Mouse (Mus musculus): ENCODE measurements around the gene BC030867. TPM values are rescaled to one million over a fixed set of nuclear protein-coding genes. Genes with fewer than 3 reads are reported as not detected.

Gene BC030867
- polyA plus RNA-seq (2016; fragmentation: Nextera tagmentation; extraction: Ambion mirVana) = 25.8 and 27.3 TPM in 2 replicates

DNA sequence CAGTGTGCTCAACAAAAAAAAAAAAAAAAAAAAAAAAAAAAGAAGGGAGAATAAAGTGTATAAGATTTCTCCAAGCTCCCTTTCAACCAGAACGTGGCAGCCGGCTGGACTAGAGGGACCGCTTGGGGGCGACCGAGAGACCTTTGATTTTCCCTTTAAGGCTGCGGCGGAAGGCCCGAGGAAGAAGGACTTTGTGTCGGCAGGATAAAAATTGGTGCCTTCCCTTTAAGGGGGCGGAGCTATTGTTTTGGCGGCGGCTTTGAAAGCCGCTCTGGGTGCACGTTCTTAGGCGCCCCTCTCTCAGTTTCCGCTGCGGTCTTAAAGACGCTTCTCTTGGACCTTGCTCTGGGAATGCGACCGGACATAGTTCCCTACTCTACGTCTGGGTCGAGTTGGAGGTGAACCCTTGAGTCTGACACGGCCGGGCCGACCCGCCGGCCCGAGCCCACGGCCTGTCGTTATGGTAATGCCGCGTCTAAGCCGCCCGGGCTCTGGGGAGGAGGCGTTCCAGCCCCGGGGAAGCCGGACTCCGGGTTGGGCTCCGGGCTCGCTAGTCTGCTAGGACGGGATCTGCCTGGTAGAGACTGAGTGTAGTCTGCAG lies at the start of gene BC030867:
Gene BC030867 (plus strand): TSS at position 253 of the 601 bp plus-strand sequence.
- WGBS = under 1% methylated on average over 41 of the region's 41 CpGs
- DNase-seq (ENCODE audit: low spot score) = peak; percentile 96
- Histone ChIP-seq H3K4me1 (peaks cover 33% of the 10 kb centered on the region), H3K27me3 (ENCODE audit: low read depth, poor library complexity, severe bottlenecking) (peaks cover 13% of the 10 kb centered on the region), H3K36me3 (peaks cover 29% of the 10 kb centered on the region), H3K27ac (replicated peaks) (peak within 1 kb of the TSS; percentile 87), H3K9me3 (replicated peaks) (no peaks in the 10 kb centered on the region), H3K4me3 (peak within 1 kb of the TSS; percentile 86)

DNA sequence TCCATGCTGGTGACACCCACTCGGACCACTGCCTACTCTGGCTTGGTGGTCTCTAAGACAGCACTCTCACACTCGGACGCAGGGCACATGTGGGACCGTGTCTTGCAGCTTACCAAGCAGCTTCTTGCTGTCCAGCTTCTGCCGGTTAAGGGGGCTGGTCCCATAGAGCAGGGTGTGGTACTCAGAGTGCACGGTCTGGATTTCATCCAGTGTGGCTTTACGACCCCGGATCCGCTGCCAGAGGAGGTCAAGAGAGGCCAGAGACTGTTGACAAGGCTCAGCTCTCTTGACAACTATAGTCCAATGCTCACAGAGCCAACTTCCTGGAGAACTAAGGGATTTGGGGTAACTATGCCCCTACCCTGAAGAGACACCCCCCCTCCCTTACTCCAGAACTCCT lies 48.8 kb upstream of the BC030867 start:
- H3K4me1 ChIP-seq = peaks cover 15% of the 10 kb centered on the region
- H3K27ac ChIP-seq (replicated peaks) = no peak overlapping the region
- peaks cover 100% of the 10 kb centered on the region for H3K36me3 ChIP-seq
- no peak for DNase-seq (ENCODE audit: low spot score)
- no peaks in the 10 kb centered on the region for H3K9me3 ChIP-seq (replicated peaks)
- no peaks in the 10 kb centered on the region for H3K27me3 ChIP-seq (ENCODE audit: low read depth, poor library complexity, severe bottlenecking)
- no peak overlapping the region for H3K4me3 ChIP-seq
- 89% methylated on average over 9 of the region's 9 CpGs for WGBS

DNA sequence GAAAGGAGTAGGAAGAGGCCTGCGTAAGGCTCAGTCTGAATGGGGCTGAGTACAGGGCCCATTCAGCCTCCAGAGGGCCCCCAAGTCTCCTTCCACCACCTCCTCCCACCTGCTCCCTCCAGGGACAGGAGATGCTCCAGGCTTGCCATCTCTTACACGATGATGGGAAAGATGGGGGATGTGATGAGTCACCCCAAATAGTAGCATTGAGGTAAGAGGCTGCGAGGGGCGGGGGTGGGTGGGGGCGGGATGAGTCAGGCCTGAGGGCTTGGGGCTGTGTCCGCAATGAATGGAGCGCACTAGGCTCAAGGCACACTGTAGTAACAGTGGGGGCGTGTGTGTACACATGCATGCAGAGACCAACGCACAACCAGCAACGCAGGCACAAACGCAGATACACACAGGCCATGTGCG lies 47.3 kb upstream of the BC030867 start:
- H3K4me3 ChIP-seq = no peak overlapping the region
- H3K4me1 ChIP-seq = peaks cover 19% of the 10 kb centered on the region
- WGBS = 81% methylated on average over 12 of the region's 12 CpGs
- H3K27me3 ChIP-seq (ENCODE audit: low read depth, poor library complexity, severe bottlenecking) = 0 out of 2 replicates have a peak, but pooled peaks cover under 1% of the 10 kb centered on the region
- no peak for DNase-seq (ENCODE audit: low spot score)
- H3K9me3 ChIP-seq (replicated peaks) = no peaks in the 10 kb centered on the region
- peaks cover 99% of the 10 kb centered on the region for H3K36me3 ChIP-seq
- no peak overlapping the region; the same call in 1 of the 2 replicates for H3K27ac ChIP-seq (replicated peaks)

DNA sequence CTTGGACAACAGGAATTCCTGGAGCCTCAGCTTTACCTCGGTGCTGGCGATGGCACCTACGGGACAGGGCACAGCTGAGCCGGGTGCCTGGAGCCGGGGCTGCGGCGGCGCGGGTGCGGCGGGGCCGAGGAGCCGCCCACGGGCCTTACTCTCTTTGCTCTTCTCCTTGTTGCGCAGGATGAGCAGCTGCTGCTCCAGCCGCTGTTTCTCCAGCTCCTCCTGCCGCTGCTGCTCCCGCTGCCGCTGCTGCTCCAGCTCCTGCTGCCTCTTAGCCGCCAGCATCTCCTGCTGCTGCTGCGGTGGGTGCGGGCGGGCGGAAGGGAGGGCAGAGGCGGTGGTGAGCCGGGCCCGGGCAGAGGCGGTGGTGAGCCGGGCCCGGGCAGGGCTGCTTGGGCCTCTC lies 42.2 kb upstream of the BC030867 start:
- 0 out of 2 replicates have a peak overlapping the region, but pooled peaks have one; percentile 4 for H3K4me3 ChIP-seq
- 70% methylated on average over 30 of the region's 30 CpGs for WGBS
- 0 out of 2 replicates have a peak, but pooled peaks cover 5% of the 10 kb centered on the region for H3K27me3 ChIP-seq (ENCODE audit: low read depth, poor library complexity, severe bottlenecking)
- H3K27ac ChIP-seq (replicated peaks) = peak overlapping the region; percentile 84
- no peaks in the 10 kb centered on the region for H3K9me3 ChIP-seq (replicated peaks)
- DNase-seq (ENCODE audit: low spot score) = no peak
- H3K4me1 ChIP-seq = peaks cover 51% of the 10 kb centered on the region
- peaks cover 56% of the 10 kb centered on the region for H3K36me3 ChIP-seq

DNA sequence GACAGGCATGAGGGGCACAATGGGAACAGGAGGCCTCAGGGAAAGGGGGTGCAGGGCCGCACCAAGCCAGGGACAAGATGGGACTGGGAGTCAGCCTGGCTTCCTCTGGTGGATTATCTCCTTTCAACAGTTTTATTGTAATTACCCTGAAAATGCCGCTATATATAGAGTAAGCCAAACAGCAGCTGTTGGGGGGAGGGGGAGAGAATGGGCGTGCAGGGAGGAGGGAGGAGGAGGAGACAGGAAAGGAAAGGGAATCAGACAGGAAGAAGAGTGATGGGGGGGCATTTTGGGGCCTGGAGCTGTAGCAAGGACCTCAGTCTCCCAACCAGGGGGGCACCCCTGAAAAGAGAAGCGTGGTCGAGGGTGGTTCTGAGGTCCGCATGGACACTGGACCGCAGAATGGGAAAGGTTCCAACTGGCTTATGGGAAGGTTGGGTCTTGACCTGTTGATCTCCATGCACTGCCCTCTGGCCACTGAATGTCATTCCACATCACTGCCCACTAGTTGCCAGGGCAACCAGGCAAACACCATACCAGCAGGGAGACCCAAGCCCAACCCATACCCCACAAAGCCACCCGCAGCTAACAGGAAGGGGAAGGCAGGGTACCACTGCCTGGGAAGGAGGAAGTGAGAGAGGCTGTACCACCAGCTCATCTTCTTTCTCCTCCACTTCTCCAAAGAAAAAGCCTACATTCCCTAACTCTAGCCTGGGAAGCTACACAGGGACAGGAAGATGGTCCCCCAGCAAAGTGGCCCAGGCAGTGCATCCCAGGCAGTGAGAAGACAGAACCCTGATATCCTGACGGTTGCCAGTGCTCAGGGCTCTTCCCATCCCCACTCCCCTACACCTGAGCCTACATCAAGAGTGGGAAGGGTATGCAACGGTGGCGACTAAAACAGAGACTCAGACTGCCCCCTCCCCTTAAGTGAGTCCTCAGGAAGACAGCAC lies 40.6 kb upstream of the BC030867 start:
- peak overlapping the region; percentile 84 for H3K27ac ChIP-seq (replicated peaks)
- 25% methylated on average over 11 of the region's 11 CpGs for WGBS
- peak; percentile 84 for DNase-seq (ENCODE audit: low spot score)
- peak overlapping the region; percentile 37 for H3K4me3 ChIP-seq
- H3K9me3 ChIP-seq (replicated peaks) = no peaks in the 10 kb centered on the region
- peaks cover 44% of the 10 kb centered on the region for H3K36me3 ChIP-seq
- H3K4me1 ChIP-seq = peaks cover 55% of the 10 kb centered on the region
- 0 out of 2 replicates have a peak, but pooled peaks cover 5% of the 10 kb centered on the region for H3K27me3 ChIP-seq (ENCODE audit: low read depth, poor library complexity, severe bottlenecking)

DNA sequence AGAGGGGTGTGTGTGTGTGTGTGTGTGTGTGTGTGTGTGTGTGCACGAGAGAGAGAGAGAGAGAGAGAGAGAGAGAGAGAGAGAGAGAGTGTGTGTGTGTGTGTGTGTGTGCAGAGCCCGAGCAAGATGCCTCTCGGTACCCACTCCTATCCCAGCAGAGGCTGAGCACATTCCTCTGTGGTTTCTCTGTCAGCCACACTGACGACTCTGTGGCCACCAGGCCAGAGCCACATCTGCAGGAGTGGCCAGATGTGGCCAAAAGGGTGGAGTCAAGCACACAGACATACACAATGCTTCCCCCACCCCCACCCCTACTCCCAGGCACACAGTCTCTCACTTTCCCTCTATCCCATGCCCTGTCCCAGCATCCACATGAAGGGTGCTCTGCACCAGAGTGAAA lies 39.8 kb upstream of the BC030867 start:
- peaks cover 61% of the 10 kb centered on the region for H3K4me1 ChIP-seq
- H3K27ac ChIP-seq (replicated peaks) = peak overlapping the region; percentile 84
- peak overlapping the region; percentile 37; the same call in 1 of the 2 replicates for H3K4me3 ChIP-seq
- H3K27me3 ChIP-seq (ENCODE audit: low read depth, poor library complexity, severe bottlenecking) = 0 out of 2 replicates have a peak, but pooled peaks cover 5% of the 10 kb centered on the region
- H3K36me3 ChIP-seq = peaks cover 41% of the 10 kb centered on the region
- 50% methylated on average over 3 of the region's 4 CpGs for WGBS
- no peaks in the 10 kb centered on the region for H3K9me3 ChIP-seq (replicated peaks)
- no peak for DNase-seq (ENCODE audit: low spot score)

DNA sequence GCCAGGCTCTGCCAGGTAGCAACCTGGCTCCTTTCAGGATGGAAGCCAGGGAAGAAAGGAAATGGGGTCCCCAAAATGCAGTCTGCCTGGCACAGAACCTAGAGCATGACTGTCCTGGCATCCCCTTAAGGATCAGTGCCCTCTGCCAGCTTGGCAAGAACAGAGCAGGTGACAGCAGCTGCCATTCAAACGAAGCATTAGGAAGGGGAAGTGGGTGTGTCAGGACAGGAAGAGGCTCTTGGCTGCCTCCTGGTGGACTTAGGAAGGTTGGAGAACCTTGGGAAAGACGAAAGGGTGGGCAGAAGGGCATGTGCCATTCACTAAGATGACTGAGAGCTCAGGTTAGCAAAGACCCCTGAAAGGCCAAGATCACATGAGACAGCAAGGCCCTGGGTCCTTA lies 38.9 kb upstream of the BC030867 start:
- no peak for DNase-seq (ENCODE audit: low spot score)
- 25% methylated on average over 2 of the region's 2 CpGs for WGBS

DNA sequence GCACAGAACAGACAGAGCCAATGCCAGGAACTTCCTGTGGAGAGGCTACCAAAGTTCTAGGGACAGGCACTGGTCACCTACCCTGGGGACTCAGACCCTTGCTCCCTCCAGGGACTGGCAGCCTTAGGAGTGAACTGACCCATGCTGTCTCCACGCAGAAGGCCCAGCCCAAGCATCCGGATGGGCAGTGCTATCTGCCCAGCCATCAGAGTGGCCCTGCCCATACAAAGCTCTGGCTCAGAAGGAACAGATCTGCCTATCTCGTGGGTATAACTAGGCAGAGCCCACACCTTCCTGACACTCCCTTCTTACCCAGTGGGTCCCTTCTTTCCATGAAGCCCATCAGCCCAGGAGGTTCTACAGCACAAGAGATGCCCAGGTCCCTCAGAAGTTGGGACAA lies 38.5 kb upstream of the BC030867 start:
- Histone ChIP-seq H3K4me1 (peaks cover 74% of the 10 kb centered on the region), H3K4me3 (no peak overlapping the region)
- 75% methylated on average over 3 of the region's 3 CpGs for WGBS

More for the DNA sequence above, 38.9 kb upstream of the BC030867 start:
- Histone ChIP-seq H3K4me1 (peaks cover 70% of the 10 kb centered on the region), H3K9me3 (replicated peaks) (no peaks in the 10 kb centered on the region), H3K27me3 (ENCODE audit: low read depth, poor library complexity, severe bottlenecking) (0 out of 2 replicates have a peak, but pooled peaks cover 5% of the 10 kb centered on the region), H3K4me3 (no peak overlapping the region), H3K36me3 (peaks cover 33% of the 10 kb centered on the region), H3K27ac (replicated peaks) (peak overlapping the region; percentile 84)

DNA sequence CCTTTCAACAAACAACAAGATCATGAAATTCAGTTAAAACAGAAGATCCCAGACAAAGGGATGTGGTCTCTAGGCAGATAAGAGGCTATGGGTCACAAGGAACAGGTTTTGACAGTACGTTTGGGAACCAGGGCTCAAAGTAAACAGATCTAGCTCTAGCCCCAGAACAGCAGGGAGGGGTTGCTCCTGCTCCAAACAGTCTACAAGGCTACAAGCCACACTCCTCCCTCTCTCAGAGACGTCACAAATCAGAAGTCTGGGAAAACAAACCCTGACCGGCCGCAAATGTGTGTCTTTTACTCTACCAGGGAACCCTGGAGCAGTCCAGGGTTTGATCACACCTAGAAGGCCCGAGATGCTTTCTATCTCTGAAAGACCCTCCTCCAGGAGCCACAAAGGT lies 37.7 kb upstream of the BC030867 start:
- peak overlapping the region; percentile 29; the same call in 1 of the 2 replicates for H3K27ac ChIP-seq (replicated peaks)
- H3K4me1 ChIP-seq = peaks cover 82% of the 10 kb centered on the region
- WGBS = 72% methylated on average over 5 of the region's 5 CpGs
- H3K36me3 ChIP-seq = peaks cover 22% of the 10 kb centered on the region
- 0 out of 2 replicates have a peak, but pooled peaks cover 5% of the 10 kb centered on the region for H3K27me3 ChIP-seq (ENCODE audit: low read depth, poor library complexity, severe bottlenecking)
- no peak overlapping the region for H3K4me3 ChIP-seq
- H3K9me3 ChIP-seq (replicated peaks) = no peaks in the 10 kb centered on the region
- DNase-seq (ENCODE audit: low spot score) = no peak

More for the DNA sequence above, 38.5 kb upstream of the BC030867 start:
- DNase-seq (ENCODE audit: low spot score) = no peak
- Histone ChIP-seq H3K27me3 (ENCODE audit: low read depth, poor library complexity, severe bottlenecking) (0 out of 2 replicates have a peak, but pooled peaks cover 5% of the 10 kb centered on the region), H3K27ac (replicated peaks) (peak overlapping the region; percentile 84), H3K36me3 (peaks cover 29% of the 10 kb centered on the region), H3K9me3 (replicated peaks) (no peaks in the 10 kb centered on the region)

DNA sequence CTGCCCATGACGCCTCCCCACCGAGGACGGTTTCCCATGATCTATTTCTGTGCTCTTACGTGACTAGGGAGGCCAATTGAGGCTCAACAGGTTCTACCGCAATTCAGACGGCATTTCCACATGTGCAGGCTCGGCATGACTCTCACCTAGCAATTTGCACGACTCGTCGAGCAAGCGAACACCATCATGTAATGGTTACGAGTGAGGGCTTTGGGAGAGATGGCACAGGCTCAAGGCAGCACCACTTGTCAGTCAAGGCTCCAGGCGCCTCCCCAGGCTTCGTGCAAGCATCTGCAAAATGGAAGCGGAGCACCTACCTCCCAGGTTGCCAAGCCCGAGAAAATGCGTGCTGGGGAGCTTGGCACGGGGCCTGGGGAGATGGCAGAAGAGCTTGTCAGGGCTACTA lies 36.7 kb upstream of the BC030867 start:
- no peak overlapping the region for H3K4me3 ChIP-seq
- H3K4me1 ChIP-seq = peaks cover 82% of the 10 kb centered on the region
- peak overlapping the region; percentile 29; the same call in 1 of the 2 replicates for H3K27ac ChIP-seq (replicated peaks)
- H3K9me3 ChIP-seq (replicated peaks) = no peaks in the 10 kb centered on the region
- peaks cover 12% of the 10 kb centered on the region; the same call in 1 of the 2 replicates for H3K36me3 ChIP-seq
- no peak for DNase-seq (ENCODE audit: low spot score)
- 0 out of 2 replicates have a peak, but pooled peaks cover under 1% of the 10 kb centered on the region for H3K27me3 ChIP-seq (ENCODE audit: low read depth, poor library complexity, severe bottlenecking)
- WGBS = 87% methylated on average over 18 of the region's 18 CpGs

DNA sequence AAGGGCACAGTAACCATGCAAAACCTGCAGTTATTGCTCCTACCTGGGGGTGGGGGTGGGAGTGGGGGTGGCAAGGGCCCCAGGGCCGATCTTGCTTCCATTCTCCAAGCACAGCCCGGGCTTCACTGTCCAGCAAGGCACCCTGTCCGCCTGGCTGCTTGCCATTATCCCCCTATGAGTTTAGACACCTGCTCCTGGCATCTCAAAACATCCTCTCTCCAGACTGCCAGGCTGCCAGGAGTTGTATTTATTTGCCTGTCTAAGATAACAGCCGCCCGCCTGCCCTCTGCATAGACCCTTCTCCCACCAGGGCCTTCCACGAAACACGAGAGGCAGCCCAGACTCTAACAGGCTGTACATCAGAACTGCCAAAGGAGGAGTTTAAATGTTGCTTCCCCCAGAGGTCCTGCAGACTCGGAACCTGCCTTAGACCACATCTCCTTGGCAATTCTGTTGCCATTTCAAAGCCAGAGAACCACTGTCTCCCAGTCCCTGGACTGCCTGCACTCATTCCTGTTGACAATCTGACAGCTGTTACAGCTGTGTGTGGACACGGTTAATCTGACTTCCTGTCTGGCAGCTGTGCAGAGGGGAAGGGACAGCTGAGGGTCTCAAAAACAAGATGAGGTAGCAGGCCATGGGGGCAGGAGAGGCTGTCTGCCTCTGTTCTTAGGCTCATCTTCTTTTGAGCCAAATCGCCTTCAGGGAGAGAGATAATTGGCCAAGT lies 34.1 kb upstream of the BC030867 start:
- 0 out of 2 replicates have a peak overlapping the region, but pooled peaks have one; percentile 1 for H3K27ac ChIP-seq (replicated peaks)
- no peaks in the 10 kb centered on the region for H3K9me3 ChIP-seq (replicated peaks)
- peaks cover 82% of the 10 kb centered on the region for H3K4me1 ChIP-seq
- DNase-seq (ENCODE audit: low spot score) = no peak
- WGBS = 72% methylated on average over 10 of the region's 10 CpGs
- no peak overlapping the region for H3K4me3 ChIP-seq
- H3K27me3 ChIP-seq (ENCODE audit: low read depth, poor library complexity, severe bottlenecking) = no peaks in the 10 kb centered on the region
- peaks cover 28% of the 10 kb centered on the region for H3K36me3 ChIP-seq

DNA sequence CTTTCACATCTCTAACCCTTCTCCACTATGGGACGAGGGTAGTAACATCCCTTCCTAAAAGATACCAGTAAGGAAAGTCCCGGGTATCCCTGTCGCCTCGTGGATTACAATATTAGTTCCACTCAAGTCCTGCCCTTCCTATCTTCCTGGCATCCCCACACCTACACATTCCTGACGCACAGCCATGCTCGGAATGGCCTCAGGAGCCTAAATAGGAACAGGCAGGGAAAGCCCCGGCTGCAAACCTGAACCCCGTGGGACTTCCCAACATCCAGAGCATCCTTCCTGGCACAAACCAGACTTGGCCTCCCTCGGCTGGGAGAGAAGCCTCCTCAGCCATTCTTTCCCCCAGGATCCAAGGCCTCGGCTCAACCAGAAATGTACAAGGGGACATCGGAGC lies 33.2 kb upstream of the BC030867 start:
- peak overlapping the region; percentile 7; the same call in 1 of the 2 replicates for H3K27ac ChIP-seq (replicated peaks)
- no peak for DNase-seq (ENCODE audit: low spot score)
- 85% methylated on average over 11 of the region's 11 CpGs for WGBS

More for the DNA sequence above, 33.2 kb upstream of the BC030867 start:
- Histone ChIP-seq H3K27me3 (ENCODE audit: low read depth, poor library complexity, severe bottlenecking) (no peaks in the 10 kb centered on the region), H3K36me3 (peaks cover 37% of the 10 kb centered on the region), H3K9me3 (replicated peaks) (no peaks in the 10 kb centered on the region), H3K4me3 (no peak overlapping the region), H3K4me1 (peaks cover 84% of the 10 kb centered on the region)

Measured in midbrain, embryonic 10.5 days (tissue).